Mouse (Mus musculus) liver, embryonic 14.5 days (tissue): ENCODE measurements around the gene Vps13d. TPM values are rescaled to one million over a fixed set of nuclear protein-coding genes. Genes with fewer than 3 reads are reported as not detected.

Experiments
- ATAC-seq: fragments of 200-750 bp; cut with Nextera tagmentation; 2 replicates; pipeline ENCODE4 v1.8.0; 2017; ENCODE audit warnings: moderate number of reproducible peaks, mild to moderate bottlenecking, moderate library complexity; ENCODE audit not compliant: insufficient read depth
- DNase-seq, 3 experiments: peaks; one replicate each; pipeline ENCODE4 v3.0.0-alpha.2; 2012 to 2013; ENCODE audit warnings: low read depth in 3 of 3, low spot score in 3 of 3
- H3K27ac ChIP-seq: fragments of 300-500 bp; sonication (generic); 2 replicates; pipeline ENCODE4 v1.5.1; 2014; ENCODE audit warnings: moderate library complexity, mild to moderate bottlenecking, control low read depth, inconsistent platforms
- H3K27me3 ChIP-seq: fragments of 300-500 bp; sonication (generic); 2 replicates; pipeline ENCODE4 v1.6.1; 2014; ENCODE audit warnings: mild to moderate bottlenecking, low read length, moderate library complexity; ENCODE audit not compliant: control insufficient read depth, insufficient read depth
- H3K36me3 ChIP-seq: fragments of 300-500 bp; sonication (generic); replicated peaks from 2 replicates; pipeline ENCODE4 v1.6.1; 2014; ENCODE audit warnings: low read depth; ENCODE audit not compliant: control insufficient read depth, insufficient read depth
- H3K4me1 ChIP-seq, 2 experiments: fragments of 200-500 bp in 1 of 2; fragments of 300-500 bp in 1 of 2; sonication (generic) in 1 of 2; replicated peaks; 2 replicates each; pipeline ENCODE4 v1.6.1; 2012 to 2014; ENCODE audit warnings: antibody characterized with exemption in 1 of 2, inconsistent platforms in 1 of 2, low read length in 1 of 2; ENCODE audit not compliant: control insufficient read depth in 2 of 2, insufficient read depth in 2 of 2
- H3K4me2 ChIP-seq: fragments of 300-500 bp; sonication (generic); 2 replicates; pipeline ENCODE4 v1.6.1; 2014; ENCODE audit warnings: low read depth, mild to moderate bottlenecking, control low read depth, moderate library complexity
- H3K4me3 ChIP-seq, 2 experiments: fragments of 200-500 bp in 1 of 2; fragments of 300-500 bp in 1 of 2; sonication (generic) in 1 of 2; 2 replicates each; pipeline ENCODE4 v1.5.1; 2012 to 2014; ENCODE audit warnings: low read depth in 2 of 2, low read length in 2 of 2, mild to moderate bottlenecking in 2 of 2, control low read depth in 1 of 2, inconsistent platforms in 1 of 2, moderate library complexity in 1 of 2; ENCODE audit not compliant: insufficient read depth in 1 of 2
- H3K9ac ChIP-seq: fragments of 300-500 bp; sonication (generic); replicated peaks from 2 replicates; pipeline ENCODE4 v1.6.1; 2014; ENCODE audit warnings: mild to moderate bottlenecking, control low read depth, moderate library complexity
- H3K9me3 ChIP-seq: fragments of 300-500 bp; sonication (generic); 2 replicates; pipeline ENCODE4 v1.6.1; 2016; ENCODE audit warnings: low read length, mixed read lengths; ENCODE audit not compliant: control insufficient read depth
- CTCF ChIP-seq: IDR thresholded peaks from 2 replicates; pipeline ENCODE4 v1.5.1; 2016; ENCODE audit warnings: antibody characterized with exemption, low read depth, control low read depth
- EP300 ChIP-seq: IDR thresholded peaks from 2 replicates; pipeline ENCODE4 v1.6.1; 2016; ENCODE audit warnings: antibody characterized with exemption, low read depth
- WGBS: fragments of 180-500 bp; shearing (Covaris S2); extraction: QIAGEN DNeasy Blood & Tissue Kit; methylation state at CpG from one replicate; pipeline ENCODE4 v1.1.7; 2014; ENCODE audit not compliant: insufficient replicate concordance; 5-methylcytosine and 5-hydroxymethylcytosine counted together
- polyA plus RNA-seq, 2 experiments: library from polyadenylated mRNA; depleted of rRNA in 1 of 2; stranded (reverse) in 1 of 2; unstranded in 1 of 2; fragments of >200 nt; fragmentation: Nextera tagmentation in 1 of 2; extraction: Ambion mirVana in 1 of 2; gene quantifications; 2 replicates each; pipeline versions ENCODE4 v1.2.1 to v1.2.3; 2012 to 2014

Vps13d gene
- polyA plus RNA-seq, 2 experiments: 5.3 to 7.1 TPM

GRCm38 (mm10) chr4:145211076-145211475 lies 16.3 kb upstream of the Vps13d start:
- DNase-seq: no peak
- 14% methylated on average over 2 of the region's 2 CpGs for WGBS

DNA sequence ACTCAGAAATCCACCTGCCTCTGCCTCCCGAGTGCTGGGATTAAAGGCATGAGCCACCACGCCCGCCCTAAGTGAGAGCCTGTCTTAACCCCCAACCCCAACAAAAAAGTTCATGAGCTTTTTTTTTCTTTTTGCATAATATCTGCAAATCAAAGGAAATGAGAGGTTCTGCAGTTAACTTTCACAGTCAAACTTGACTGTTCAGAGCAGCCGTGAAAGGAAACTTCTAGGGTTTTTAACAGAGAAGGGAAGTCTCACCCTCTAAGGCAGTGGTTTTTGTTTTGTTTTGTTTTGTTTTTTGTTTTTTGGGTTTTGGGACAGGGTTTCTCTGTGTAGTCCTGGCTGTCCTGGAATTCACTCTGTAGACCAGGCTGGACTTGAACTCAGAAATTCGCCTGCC lies 15.8 kb upstream of the Vps13d start:
- H3K9me3 ChIP-seq: no peaks in the 10 kb centered on the region
- H3K4me2 ChIP-seq: no peak overlapping the region
- H3K27me3 ChIP-seq: no peaks in the 10 kb centered on the region
- ATAC-seq (no peak), DNase-seq (no peak)
- peaks cover 8 to 10% of the 10 kb centered on the region in 2 experiments; a peak in 3 of 4 replicates for H3K4me1 ChIP-seq
- no peak for TF ChIP-seq CTCF
- no peak for TF ChIP-seq EP300
- no peak overlapping the region for H3K9ac ChIP-seq
- 65% methylated on average over 5 of the region's 5 CpGs for WGBS
- no peak overlapping the region for H3K27ac ChIP-seq
- H3K36me3 ChIP-seq: no peaks in the 10 kb centered on the region
- H3K4me3 ChIP-seq: no peak overlapping the region

More at GRCm38 (mm10) chr4:145211076-145211475, 16.3 kb upstream of the Vps13d start:
- Histone ChIP-seq H3K27me3 (no peaks in the 10 kb centered on the region), H3K27ac (no peak overlapping the region), H3K9me3 (no peaks in the 10 kb centered on the region), H3K4me3 (no peak overlapping the region), H3K4me1 (peaks cover 8 to 10% of the 10 kb centered on the region in 2 experiments; a peak in 3 of 4 replicates), H3K4me2 (no peak overlapping the region), H3K9ac (no peak overlapping the region), H3K36me3 (no peaks in the 10 kb centered on the region)
- TF ChIP-seq CTCF: no peak
- TF ChIP-seq EP300: no peak
- no peak for ATAC-seq

- TF ChIP-seq CTCF (no peak), EP300 (no peak)
- no peak overlapping the region for H3K4me3 ChIP-seq
Measured at GRCm38 (mm10) chr4:145209690-145210088, 14.9 kb upstream of the Vps13d start.

DNA sequence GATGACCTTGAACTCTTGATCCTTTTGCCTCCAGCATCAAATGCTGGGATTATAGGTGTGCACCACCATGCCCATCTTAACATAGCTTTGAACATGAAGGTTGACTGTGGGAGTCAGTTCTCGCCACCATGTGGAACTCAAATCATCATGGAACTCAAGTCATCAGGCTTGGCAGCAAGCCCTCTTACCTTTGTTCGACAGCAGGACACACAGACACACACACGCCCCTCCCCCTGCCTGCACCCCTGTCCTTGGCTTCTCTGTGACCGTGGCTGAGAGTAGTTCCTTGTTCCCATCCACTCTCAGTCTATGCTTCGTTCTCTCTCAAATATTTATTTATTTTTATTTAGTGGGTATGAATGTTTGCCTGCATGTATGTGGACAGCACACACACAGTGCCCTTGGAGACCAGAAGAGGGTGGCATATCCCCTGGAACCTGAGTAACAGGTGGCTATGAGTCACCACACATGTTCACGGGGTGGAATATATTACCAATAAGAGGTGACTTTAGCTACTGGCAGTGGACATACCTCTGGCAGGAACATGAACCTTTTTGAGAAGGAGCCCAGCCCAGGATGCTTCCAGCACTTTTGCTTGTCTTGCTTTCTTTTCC lies 14.4 kb upstream of the Vps13d start:
- Histone ChIP-seq H3K27ac (no peak overlapping the region), H3K36me3 (no peaks in the 10 kb centered on the region), H3K27me3 (no peaks in the 10 kb centered on the region), H3K9me3 (no peaks in the 10 kb centered on the region), H3K4me3 (no peak overlapping the region), H3K4me1 (peaks cover 8 to 10% of the 10 kb centered on the region in 2 experiments; a peak in 3 of 4 replicates), H3K9ac (no peak overlapping the region), H3K4me2 (no peak overlapping the region)
- ATAC-seq (no peak), DNase-seq (no peak)
- 46% methylated on average over 6 of the region's 6 CpGs for WGBS
- TF ChIP-seq EP300: no peak
- no peak for TF ChIP-seq CTCF

More at GRCm38 (mm10) chr4:145209690-145210088, 14.9 kb upstream of the Vps13d start:
- Histone ChIP-seq H3K27me3 (no peaks in the 10 kb centered on the region), H3K27ac (no peak overlapping the region), H3K36me3 (no peaks in the 10 kb centered on the region), H3K9ac (no peak overlapping the region), H3K9me3 (no peaks in the 10 kb centered on the region), H3K4me2 (no peak overlapping the region), H3K4me1 (peaks cover 8 to 10% of the 10 kb centered on the region in 2 experiments; a peak in 3 of 4 replicates)
- WGBS: 58% methylated on average over 5 of the region's 5 CpGs
- no peak for DNase-seq
- no peak for ATAC-seq

DNA sequence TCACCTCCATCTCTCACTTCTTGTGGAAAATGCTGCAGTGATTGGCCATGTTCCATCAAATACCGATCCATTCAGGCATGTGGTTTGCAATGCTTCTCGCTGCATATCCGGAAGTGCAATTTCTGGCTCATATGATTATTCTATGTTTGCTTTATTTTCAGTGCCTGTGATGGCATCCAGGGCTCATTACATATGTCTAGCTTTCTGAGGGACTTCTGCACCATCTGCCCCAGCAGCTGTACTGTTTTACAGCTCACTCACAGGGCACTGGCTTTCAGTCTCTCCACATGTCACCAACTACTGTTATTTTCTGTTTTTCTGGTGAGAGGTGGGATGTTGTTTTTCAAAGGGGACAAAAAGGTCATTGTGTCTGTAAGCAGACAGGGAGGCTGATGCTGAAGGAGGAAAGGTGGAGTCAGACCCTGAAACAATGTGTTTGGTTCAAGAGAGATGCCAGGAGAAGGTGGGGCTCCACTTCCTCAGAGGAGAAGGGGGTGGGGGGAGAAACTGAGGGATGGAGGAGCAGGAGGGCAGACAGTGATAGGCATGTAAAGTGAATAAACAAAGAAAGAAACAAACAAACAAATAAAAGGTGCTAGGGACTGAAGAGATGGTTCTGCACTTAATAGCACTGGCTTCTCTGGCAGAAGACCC lies 13.0 kb upstream of the Vps13d start:
- DNase-seq (no peak), ATAC-seq (no peak)
- TF ChIP-seq EP300: no peak
- no peak for TF ChIP-seq CTCF
- no peak overlapping the region for H3K4me2 ChIP-seq
- H3K27me3 ChIP-seq: no peaks in the 10 kb centered on the region
- H3K9me3 ChIP-seq: no peaks in the 10 kb centered on the region
- H3K4me1 ChIP-seq: peaks cover 8 to 10% of the 10 kb centered on the region in 2 experiments; a peak in 3 of 4 replicates
- no peak overlapping the region for H3K4me3 ChIP-seq
- H3K9ac ChIP-seq: no peak overlapping the region
- 83% methylated on average over 3 of the region's 3 CpGs for WGBS
- no peak overlapping the region for H3K27ac ChIP-seq
- no peaks in the 10 kb centered on the region for H3K36me3 ChIP-seq
